Mouse (Mus musculus) kidney, adult 2 months (tissue): ENCODE results near the gene Lifr. TPM values are rescaled to one million over a fixed set of nuclear protein-coding genes. Genes with fewer than 3 reads are reported as not detected.

Source experiments
- DNase-seq: peaks from one replicate; pipeline ENCODE4 v3.0.0; 2021
- H3K27ac ChIP-seq: fragments of 200-500 bp; 2 replicates; pipeline ENCODE4 v1.5.1; 2012; ENCODE audit warnings: low read depth, low read length, control low read depth, inconsistent platforms; ENCODE audit not compliant: insufficient read depth
- H3K27me3 ChIP-seq: fragments of 200-500 bp; replicated peaks from 2 replicates; pipeline ENCODE4 v1.6.1; 2012; ENCODE audit warnings: mild to moderate bottlenecking, moderate library complexity, low read length, inconsistent platforms; ENCODE audit not compliant: control insufficient read depth, insufficient read depth
- H3K36me3 ChIP-seq: fragments of 200-500 bp; 2 replicates; pipeline ENCODE4 v1.6.1; 2012; ENCODE audit warnings: mild to moderate bottlenecking, moderate library complexity, low read length, inconsistent platforms; ENCODE audit not compliant: control insufficient read depth, insufficient read depth
- H3K4me1 ChIP-seq: fragments of 200-500 bp; 2 replicates; pipeline ENCODE4 v1.6.1; 2011; ENCODE audit warnings: low read length; ENCODE audit not compliant: control insufficient read depth, insufficient read depth
- H3K4me3 ChIP-seq: fragments of 200-500 bp; 2 replicates; pipeline ENCODE4 v1.5.1; 2011; ENCODE audit warnings: mild to moderate bottlenecking, low read depth, low read length, control low read depth; ENCODE audit not compliant: insufficient read depth
- CTCF ChIP-seq: fragments of 200-500 bp; conservative IDR thresholded peaks from 2 replicates; pipeline ENCODE4 v1.5.1; 2011; ENCODE audit warnings: low read depth, mild to moderate bottlenecking, control low read depth, low read length, moderate library complexity, mixed read lengths; ENCODE audit not compliant: insufficient read depth, insufficient read length
- POLR2A ChIP-seq: fragments of 200-500 bp; IDR thresholded peaks from one replicate; pipeline ENCODE4 v1.6.1; 2011; ENCODE audit warnings: low read depth, low read length, control low read depth
- WGBS: fragments of 180-500 bp; shearing (Covaris S2); methylation state at CpG from one replicate; pipeline ENCODE4 v1.1.7; 2018; 5-methylcytosine and 5-hydroxymethylcytosine counted together
- polyA plus RNA-seq: library from polyadenylated mRNA; depleted of rRNA; stranded (reverse); fragments of >200 nt; gene quantifications from 2 replicates; pipeline ENCODE4 v1.2.3, GENCODE M21; 2012

Gene Lifr
- polyA plus RNA-seq, 1 experiment: 26.2 TPM

DNA sequence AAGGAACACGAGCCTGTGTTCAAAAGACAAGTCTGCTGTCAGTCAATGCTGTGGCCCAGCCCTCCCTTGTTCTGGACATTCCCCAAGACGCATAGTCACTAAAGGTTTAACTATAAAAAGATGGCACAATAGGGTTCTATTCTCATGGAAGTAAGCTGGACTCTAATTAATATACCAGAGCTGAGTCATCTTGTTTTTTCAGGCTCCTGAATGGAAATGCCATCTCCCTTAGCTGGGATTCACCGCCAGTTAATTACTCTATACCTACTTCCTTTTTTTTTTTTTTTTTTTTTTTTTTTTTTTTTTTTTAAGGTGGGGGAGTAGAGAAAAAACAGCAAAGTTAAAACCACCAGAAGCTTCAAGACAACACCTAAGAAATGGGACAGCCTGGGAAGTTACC, 33.6 kb upstream of the Lifr start:
- peaks cover 4% of the 10 kb centered on the region; the same call in 1 of the 2 replicates for H3K4me1 ChIP-seq
- H3K4me3 ChIP-seq: no peak overlapping the region
- no peaks in the 10 kb centered on the region for H3K27me3 ChIP-seq
- TF ChIP-seq POLR2A: no peak
- TF ChIP-seq CTCF: no peak
- H3K36me3 ChIP-seq: no peaks in the 10 kb centered on the region
- 70% methylated on average over 3 of the region's 3 CpGs for WGBS
- no peak overlapping the region for H3K27ac ChIP-seq
- DNase-seq: peak; percentile 44

- no peaks in the 10 kb centered on the region for H3K27me3 ChIP-seq
- no peak overlapping the region for H3K4me3 ChIP-seq
- peaks cover 7% of the 10 kb centered on the region; the same call in 1 of the 2 replicates for H3K4me1 ChIP-seq
- no peaks in the 10 kb centered on the region for H3K36me3 ChIP-seq
- H3K27ac ChIP-seq: no peak overlapping the region; the same call in 1 of the 2 replicates
- WGBS: 30% methylated on average over 2 of the region's 2 CpGs
- TF ChIP-seq CTCF: no peak
- TF ChIP-seq POLR2A: no peak
- DNase-seq: peak; percentile 57
Measured at GRCm38 (mm10) chr15:7060522-7060921, 29.9 kb upstream of the Lifr start.

GRCm38 (mm10) chr15:7061995-7062697, 28.3 kb upstream of the Lifr start:
- H3K36me3 ChIP-seq: no peaks in the 10 kb centered on the region
- DNase-seq: no peak
- no peak for TF ChIP-seq POLR2A
- TF ChIP-seq CTCF: no peak
- no peak overlapping the region for H3K4me3 ChIP-seq
- H3K27me3 ChIP-seq: no peaks in the 10 kb centered on the region
- 76% methylated on average over 4 of the region's 4 CpGs for WGBS
- H3K4me1 ChIP-seq: peaks cover 17% of the 10 kb centered on the region; the same call in 1 of the 2 replicates
- no peak overlapping the region for H3K27ac ChIP-seq

DNA sequence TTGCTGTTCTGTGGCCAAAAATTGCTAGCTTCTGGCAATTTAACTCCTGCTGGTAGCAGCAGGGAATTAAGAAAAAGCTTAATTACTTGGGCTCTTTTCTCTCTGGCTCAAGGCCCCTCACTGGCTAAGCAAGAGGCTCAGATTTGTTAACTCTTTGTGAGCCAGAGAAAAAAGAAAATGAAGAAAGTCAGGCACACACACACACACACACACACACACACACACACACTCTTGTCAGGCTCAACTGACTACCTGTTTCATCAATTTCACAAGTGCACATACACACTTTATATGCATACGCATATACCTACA, 27.8 kb upstream of the Lifr start:
- H3K27me3 ChIP-seq: no peaks in the 10 kb centered on the region
- no peak for DNase-seq
- H3K27ac ChIP-seq: no peak overlapping the region
- H3K36me3 ChIP-seq: no peaks in the 10 kb centered on the region
- H3K4me3 ChIP-seq: no peak overlapping the region
- H3K4me1 ChIP-seq: peaks cover 17% of the 10 kb centered on the region; the same call in 1 of the 2 replicates
- WGBS: 98% methylated on average over 1 of the region's 1 CpGs
- TF ChIP-seq POLR2A (no peak), CTCF (no peak)

DNA sequence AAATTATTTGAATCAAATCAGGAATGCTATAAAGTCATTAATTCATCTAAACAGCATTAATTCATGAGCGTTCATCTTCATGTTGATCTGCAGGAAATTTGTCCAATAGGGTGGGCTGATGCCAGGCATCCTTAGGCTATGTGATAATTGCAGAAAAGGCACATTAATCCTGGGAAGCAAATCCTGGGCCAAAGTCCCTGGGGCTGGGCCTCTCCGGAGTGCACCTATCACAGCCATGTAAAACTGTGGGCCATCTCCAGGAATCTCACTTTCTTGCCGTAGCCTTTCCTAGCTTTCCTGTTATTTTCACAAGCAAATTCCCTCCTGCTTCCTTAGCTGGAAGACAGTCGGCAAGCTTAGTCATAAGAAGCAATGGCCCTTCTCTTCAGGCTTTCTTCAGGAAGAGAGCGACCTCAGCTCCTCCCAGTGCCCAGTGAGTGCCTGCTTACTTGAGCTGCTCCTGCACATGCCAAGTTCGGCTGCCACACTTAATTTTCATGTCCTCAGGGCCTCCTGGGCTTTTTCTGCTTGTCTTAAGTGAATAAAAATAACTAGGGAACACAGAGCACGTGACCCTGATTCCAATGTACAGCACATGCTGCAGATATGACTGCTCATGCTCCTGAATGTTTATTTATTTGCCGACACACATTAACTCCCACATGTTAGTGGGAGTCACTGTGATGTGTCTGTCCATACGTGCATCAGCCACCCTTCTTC, 26.7 kb upstream of the Lifr start:
- peak; percentile 64 for DNase-seq
- peaks cover 17% of the 10 kb centered on the region; the same call in 1 of the 2 replicates for H3K4me1 ChIP-seq
- TF ChIP-seq CTCF (no peak), POLR2A (no peak)
- no peaks in the 10 kb centered on the region for H3K27me3 ChIP-seq
- H3K4me3 ChIP-seq: no peak overlapping the region
- 58% methylated on average over 9 of the region's 9 CpGs for WGBS
- H3K27ac ChIP-seq: no peak overlapping the region
- no peaks in the 10 kb centered on the region for H3K36me3 ChIP-seq

DNA sequence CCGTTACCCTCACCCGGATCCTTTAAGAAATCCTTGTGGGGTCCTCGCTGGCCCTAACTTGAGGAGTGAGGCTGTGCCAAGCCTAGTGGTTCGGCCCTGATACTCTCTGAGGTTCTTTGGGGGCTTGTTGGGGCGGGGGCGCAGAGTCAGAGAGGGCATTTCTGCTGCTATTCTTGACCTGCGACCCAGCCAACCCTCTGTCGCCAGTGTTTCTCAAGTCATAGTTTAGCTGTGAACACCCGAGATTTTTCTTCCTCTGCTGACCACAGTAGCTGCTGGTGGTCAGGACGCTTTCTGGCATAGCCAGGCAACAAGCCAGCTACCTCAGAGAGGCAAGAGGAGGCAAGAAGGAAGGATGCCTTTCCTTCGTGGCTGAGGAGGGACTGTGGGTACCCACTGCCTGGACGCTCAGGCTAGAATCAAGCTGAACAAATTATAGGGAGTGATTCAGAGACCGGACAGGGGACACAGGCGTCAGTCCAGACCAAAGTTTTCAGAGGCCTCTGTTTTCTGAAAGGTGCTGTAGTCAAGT, 25.4 kb upstream of the Lifr start:
- Histone ChIP-seq H3K27ac (no peak overlapping the region), H3K4me1 (peaks cover 17% of the 10 kb centered on the region; the same call in 1 of the 2 replicates), H3K27me3 (no peaks in the 10 kb centered on the region), H3K4me3 (no peak overlapping the region), H3K36me3 (no peaks in the 10 kb centered on the region)
- WGBS: 78% methylated on average over 14 of the region's 14 CpGs
- no peak for TF ChIP-seq POLR2A
- no peak for DNase-seq

- 41% methylated on average over 5 of the region's 5 CpGs for WGBS
- Histone ChIP-seq H3K36me3 (no peaks in the 10 kb centered on the region), H3K27me3 (no peaks in the 10 kb centered on the region), H3K27ac (no peak overlapping the region), H3K4me3 (no peak overlapping the region), H3K4me1 (peaks cover 14% of the 10 kb centered on the region; the same call in 1 of the 2 replicates)
- TF ChIP-seq POLR2A: no peak
- peak; percentile 87 for DNase-seq
Measured at GRCm38 (mm10) chr15:7065624-7066023, 24.8 kb upstream of the Lifr start.
